Mouse (Mus musculus): ENCODE measurements at regions not wholly inside any gene's neighbourhood (a gene's known extent, or its start where the extent isn't known, plus 50 kb on each side); places are given as distances from the start of the nearest gene placed in this dataset.
"Not testable (repeated sequence)": the region's sequence is repeated elsewhere in the genome, so short reads cannot be mapped to it uniquely, and the experiment has no call there.

DNA sequence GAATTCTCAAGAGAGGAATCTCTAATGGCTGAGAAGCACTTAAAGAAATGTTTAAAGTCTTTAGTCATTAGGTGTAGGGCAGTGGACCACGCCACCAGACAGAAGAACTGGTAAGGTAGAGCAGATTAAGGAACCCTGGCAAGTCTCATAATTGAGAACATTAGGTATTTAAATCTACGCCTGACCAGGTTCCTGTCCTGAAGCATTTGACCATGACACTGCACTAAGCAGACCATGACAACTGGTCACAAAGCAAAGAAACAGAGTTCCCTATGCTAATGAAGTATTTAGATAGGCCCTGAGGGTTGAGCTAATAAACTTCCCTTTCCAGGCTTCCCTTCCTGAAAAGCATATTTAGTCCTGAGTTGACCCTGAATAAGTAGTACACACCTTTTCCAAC, 562.3 kb downstream of the Cdh11 start:
- DNase-seq: no peak

DNA sequence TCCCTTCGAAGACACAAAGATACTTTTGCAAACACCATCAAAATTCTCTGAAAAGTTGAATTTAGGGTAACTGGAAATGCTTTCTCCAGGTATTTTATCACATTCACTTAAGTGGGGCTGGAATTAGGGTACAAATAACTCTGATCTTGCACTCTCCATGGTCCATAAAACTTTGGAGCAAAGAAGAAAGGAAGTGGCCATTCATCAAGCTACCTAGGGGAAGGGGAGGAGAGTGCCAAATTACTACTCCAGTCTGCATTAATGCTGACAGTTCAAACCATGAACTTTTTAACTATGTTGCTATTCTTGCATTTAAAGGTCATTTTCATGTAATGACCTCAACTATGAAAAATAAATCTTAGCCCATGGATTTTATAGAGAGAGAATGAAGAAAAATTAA, 579.8 kb downstream of the Cdh11 start:
- DNase-seq: no peak

DNA sequence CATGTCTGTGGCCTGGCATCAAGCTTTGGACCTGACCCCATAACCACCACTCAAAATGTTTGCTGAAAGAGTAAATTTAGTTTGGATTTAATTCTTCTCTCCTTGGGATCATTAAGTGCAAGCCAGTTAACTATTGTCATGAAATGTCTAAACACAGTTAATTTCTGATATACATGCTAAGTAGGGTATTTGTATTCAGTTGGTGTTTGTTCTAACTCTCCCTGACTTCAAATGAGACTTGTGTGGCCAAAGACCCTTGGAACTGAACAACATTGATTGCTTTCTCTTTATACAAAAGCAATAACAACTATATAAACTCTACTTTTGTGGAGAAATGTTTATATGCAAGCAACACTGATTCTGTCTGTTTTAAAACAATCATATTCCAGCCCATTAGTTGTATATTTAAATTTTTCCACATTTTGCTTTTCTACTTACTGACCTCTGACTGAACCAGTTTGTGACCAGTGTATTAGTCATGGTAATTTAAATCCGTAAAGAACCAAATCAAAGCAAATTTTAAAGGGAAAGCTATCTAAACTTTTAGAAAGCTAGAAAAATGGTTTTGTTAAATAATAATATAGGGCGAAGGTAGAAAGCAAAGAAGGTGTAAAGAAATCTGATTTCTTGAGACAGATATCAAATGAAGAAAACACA, 625.8 kb downstream of the Cdh11 start:
- DNase-seq: no peak

DNA sequence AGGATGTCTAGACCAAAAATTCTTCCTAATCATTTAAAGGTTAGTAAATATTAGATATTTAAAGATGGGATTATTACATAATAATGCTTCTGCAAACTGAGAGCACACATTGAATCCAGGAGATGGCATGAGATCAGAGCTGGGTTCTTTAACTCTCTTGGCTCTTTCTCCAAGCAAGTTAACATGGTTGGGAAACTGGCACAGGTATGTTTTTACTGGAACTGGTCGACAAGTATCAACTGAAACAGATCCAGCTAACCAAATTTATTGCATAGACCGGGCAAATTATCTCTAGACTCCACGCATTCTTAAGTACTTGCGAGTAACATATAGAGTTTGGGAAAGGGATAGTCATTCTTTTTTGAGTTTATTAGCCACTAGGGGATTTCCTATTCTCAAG, 666.8 kb downstream of the Cdh11 start:
- DNase-seq: no peak

DNA sequence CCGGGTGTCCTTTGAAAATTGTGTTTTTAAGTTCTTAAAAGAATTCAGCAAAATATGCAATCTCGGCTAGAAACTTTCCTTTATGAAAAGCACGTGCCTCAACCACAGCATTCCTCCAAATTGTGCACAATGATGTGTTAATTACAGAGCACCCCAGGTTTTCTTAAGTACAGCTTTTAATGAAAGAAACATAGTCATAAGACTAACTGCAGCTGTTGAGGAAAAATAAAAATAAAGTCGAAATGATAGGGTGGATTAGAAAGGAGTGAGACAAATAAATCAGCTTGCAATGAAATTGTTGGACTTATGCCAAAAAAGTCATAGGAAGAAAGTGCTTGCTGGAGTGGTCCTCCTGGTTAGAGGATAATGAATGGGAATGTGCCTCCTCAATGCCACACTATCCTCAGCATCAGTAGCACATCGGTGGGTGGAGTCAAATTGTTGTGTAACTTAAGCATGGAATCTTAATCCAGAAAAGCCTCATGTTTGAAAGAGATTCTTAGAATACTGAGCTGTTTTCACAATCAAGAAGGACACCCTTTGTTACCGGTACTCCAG, 668.5 kb downstream of the Cdh11 start:
- DNase-seq: no peak

DNA sequence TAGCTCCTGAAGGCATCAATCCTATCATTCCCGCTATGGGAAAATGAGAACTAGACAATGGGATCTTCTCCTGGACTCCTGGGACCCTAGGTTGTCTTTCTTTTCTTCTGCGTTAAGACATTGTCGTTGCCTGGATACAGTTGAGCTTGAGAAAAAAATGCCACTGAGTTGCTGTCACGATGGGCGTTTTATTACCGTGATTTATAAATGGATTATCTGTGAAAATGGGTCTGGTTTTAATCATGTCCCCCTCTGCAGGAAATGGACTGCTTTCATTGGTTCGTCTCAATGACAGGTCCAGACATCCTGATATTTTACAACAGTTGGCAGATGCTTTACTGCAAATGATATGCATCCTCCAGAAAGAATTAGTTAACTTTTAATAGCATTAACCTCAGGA, 681.7 kb downstream of the Cdh11 start:
- no peak for DNase-seq

DNA sequence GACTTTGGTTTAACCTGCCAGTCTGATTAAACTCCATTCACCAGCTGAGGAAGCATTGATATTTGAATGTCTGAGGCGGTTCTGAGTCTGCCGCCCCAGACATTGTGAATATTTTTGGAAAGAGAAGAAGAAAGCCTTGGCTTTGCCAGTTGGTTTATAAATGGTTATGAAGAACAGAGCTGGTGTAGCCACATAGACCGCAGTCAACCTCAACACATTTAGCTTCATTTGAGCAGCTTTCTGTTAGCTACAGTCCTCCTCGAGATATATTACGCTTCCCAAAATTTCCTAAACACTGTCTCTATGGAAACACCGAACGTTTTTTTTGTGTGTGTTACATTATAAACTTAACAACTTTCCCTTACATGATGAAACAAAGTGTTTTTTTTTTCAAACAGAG, 688.7 kb downstream of the Cdh11 start:
- DNase-seq: no peak

DNA sequence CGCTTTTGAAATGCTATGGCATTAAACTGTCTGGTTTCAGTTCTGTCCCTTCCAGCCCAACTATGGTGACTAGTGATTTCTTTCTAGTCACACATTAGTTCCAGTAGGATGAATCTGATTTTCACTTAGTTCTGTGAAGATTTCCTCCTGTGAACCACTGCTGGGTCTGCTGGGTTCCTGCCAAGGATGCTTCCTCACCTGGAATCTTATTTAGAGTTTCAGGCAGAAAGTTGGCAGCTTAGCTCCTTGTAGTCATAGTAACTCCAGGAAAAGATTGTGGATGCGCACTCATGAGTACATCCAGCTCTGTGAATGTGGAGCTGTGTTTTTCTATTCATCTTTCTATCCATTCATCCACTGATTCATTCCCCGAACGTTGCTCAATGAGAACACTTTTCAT, 699.5 kb downstream of the Cdh11 start:
- DNase-seq: peak; percentile 10

DNA sequence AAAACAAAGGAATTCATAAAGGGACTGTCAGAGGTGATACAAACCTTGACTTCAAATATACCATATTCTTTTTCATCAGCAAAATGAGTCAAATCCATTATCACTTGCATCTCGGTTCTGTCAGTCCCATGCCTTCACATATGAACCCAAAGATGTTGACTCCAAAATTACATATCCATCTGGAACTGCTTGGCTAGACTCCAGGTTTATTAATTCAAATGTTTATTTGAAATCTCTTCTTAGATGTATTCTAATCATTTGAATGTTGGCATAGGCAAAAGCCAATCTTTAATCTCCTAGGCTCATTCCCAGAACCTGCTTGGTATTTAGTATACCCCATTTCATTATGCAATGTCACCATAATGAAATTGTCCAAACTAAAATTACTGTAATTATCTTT, 709.8 kb downstream of the Cdh11 start:
- no peak for DNase-seq

DNA sequence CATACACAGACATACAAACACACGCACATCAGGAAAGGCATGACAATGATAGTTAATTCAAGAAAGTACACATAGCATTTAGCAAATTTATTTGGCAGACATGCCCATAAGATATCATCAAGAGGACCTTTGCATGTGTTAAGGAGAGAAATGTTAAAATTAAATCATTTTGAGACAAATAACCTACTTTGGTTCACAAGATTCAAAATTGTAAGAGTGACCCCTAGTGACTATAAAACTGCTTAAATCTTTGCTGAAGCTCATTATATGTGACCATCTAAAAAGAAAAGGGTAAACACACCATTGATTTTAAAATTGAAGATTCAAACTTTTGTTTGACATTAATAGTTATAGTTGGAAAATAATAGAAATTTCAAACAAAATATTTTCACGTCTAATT, 721.3 kb downstream of the Cdh11 start:
- DNase-seq: no peak

DNA sequence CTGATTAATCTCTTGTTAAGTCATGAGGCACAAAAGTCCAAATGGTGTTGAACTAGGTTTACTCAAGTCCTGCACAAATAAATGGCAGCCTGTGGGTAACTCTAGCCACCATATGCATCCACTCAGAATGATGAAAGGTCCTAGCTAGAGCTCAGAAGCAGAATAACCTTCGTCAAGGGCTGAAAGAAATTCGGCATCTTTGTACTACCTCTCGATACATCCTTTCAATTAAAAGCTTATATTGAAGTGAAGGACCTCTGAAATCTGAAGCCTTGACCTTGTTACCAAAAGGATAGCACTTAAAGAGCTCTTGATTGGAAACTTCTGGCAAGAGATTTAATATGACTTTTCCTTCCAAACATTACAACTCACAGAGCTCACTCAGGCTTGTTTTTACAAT, 732.0 kb downstream of the Cdh11 start:
- DNase-seq: no peak

DNA sequence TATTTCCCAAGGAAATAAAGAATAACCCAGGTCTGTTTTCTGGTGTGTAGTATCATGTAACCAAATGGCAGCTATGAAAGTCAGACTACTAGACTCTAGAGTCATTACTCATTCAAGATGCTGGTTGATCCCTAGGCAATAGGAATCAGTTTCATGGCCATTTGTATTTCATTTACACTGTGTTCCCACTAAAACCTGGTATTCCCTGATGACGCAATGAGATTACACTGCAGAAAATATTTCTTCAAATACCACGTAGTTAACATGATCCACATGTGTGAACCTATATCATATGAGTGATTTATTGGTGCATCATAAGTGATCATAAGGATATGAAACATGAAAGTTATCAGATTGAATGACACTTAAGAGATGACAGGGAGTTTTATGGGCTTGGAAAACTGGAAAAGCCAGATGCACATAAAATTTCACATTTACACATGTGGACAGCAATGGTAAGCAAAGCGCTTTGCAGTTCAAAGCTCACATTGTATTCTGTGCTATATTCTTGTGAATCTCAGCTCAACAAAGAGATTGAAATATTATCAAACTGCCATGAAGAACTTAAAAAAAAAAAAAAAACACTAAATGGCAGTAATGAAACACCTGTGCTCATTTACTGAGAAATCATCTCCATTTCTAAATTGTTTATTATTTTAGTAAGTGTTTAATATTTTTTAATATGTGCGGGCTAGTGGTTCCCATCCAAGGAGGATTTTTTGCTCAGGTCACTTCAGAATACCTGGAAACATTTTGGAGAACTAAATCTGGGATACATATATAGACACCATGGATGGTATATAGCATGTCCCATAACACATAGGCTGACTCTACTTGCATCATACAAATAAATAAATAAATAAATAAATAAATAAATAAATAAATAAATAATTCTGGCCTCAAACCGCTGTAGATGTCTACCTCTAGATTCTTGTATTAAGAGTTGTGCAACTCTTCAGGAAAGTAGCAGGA, 758.2 kb downstream of the Cdh11 start:
- no peak for DNase-seq

DNA sequence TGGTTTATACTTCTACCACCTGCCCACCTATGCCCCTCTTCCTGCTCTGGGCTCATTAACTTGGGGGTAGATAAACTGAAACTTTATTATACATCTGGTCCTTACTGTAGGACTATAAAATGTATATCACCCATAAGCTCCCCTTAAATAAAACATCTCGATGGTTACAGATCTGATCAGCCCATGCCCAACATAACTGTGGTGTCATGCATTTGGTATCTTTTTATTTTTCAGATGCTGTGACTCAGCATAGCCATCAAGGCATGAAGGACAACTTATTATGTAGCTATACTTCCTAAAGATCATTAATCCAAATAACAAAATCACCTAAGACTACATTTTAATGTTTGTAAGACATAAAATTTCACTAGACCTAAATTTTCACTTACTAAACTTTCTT, 761.0 kb downstream of the Cdh11 start:
- DNase-seq: no peak

DNA sequence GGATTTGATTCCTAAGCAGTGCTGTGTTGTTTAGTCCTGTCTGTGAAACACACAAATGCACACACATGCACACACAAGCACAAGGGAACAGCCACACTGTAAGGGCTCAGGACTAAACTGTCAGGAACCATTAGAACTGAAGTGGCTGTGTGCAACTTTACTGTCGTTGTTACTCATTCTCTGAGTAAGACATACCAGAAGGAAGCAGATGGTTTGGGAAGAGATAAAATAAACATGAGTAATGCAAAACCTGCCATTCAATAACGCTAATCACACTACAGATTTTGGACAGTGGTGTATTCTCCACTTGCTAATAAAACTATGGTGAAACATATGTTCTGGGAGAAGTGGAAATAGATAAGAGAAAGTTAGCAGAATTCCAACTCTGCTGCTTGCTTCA, 767.7 kb downstream of the Cdh11 start:
- peak; percentile 24 for DNase-seq

DNA sequence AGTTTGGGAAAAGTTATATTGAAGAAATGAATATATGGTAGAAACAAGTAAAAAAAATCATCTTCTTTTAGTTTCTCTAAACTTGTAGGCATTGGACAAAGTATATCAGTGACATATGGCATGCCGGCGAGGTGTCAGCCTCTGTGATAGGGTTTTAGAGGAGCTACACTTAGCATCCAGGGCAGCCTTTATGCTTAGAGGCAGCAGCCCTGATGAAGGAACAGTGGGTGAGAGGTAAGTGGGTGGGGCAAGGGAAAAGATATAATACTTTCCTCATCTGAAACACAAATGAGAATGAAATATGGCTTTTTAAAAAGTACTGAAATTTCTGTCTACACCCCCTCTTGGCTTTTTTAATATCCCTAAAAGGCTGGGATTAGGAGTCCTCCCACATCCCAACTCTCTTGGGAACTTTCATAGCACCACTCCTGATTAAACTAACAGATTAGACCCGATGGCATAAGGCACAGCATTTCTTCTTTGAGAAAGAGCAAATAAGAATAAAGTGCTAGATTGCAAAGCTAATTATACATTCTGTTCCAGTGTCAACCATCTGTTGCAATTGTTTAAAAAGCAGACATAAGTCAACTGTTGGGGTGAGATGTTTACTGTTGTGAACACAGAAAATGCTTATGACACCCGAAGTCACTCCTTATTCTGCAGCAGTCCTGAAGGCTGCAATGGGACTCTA, 785.0 kb downstream of the Cdh11 start:
- peak; percentile 44 for DNase-seq

DNA sequence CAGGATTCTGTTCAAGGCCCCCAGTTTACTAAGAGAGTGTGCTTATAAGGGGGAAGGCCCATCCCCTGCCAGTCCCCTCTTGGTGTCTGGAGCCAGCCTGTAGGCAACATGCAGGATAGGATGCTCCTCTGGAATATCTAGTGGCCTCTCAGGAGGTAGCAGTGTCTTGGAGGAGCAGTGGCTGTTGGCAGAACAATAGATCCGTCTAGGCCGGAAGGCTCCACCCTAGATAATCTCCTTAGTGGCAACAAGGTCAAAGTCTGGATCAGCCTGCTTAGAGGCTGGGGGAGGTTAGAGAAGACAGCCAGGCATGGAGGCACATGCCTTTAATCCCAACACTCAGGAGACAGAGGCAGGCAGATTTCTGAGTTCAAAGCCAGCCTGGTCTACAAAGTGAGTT, 788.7 kb downstream of the Cdh11 start:
- not testable (repeated sequence) for DNase-seq

DNA sequence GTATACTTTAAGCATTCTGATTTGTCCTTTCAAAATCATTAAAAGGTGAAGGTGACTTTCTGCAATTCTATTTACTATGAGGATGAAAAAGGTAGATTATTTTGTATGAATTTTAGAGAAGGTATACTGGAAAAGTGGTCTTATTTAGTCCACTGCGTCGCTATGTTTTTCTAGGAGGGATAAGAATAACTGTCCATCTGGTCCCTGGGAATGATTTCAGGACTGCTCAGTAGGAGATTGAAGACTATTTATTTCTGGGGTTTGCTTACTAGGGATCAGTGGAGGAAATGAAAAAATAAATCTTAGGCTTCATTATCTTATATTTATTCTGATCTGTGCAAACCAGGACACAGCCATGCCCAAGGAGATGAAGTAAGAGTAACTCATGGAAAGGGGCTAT, 828.6 kb downstream of the Cdh11 start:
- no peak for DNase-seq

DNA sequence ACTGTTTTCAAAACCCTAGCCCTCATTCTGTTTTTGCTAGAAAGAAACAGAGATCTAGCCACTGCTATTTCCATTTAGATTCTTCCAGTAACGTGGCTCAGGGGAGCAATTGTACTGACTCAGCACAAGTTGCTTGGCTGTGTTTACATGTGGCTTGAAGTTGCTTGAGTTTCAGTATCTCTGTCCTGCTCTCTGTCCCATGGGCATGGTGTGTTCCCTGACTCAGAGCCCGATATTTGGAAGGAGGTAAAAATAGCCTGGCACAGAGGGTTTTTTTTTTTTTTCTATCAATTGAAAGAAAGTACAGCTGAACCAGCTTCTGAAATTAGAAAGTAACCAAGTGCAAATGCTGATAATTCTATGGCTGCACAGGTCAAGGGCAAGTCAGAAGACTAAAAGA, 834.8 kb downstream of the Cdh11 start:
- DNase-seq: no peak

DNA sequence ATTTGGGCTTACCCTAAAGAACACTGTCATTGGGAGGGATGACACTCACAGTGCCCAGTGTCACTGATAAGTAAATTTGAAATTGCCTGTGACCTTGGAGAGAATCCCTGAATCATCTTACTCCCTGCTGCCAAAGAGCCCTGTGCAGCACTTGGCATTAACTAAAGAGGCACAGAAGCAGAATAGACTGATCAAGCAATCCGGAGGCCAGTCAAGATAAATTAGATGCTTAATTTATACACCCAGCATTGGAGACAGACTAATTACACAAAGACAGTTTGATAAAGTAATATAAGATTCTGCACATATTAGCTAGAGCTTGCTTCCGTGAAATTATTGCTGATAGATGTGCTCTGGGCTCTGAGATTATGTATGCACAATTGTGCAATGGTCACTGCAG, 847.6 kb downstream of the Cdh11 start:
- DNase-seq: no peak

DNA sequence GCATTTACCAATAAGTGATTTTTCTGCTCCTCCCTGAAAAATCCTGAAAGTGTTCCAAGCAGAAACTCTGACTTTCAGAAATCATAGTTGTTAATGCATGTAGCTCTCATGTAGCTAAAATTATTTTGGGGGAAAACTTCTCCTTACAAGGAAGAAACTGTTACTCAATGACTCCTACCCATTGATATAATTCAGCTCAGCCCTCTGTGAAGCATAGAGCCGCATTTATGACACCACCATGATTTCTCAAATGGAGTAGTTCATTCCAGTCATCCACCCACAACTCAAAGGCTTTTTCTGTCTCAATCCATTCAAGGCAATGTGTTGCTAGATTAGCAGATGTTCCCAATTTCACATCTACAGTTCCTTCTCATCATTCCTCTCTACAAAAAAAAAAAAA, 871.8 kb downstream of the Cdh11 start:
- no peak for DNase-seq

All from layer of hippocampus, adult 9-11 months (tissue).